Mouse (Mus musculus) kidney, adult 2 months (tissue): ENCODE measurements around the gene Olfr574.

Source experiments
- CTCF ChIP-seq: fragments of 200-500 bp; conservative IDR thresholded peaks from 2 replicates; pipeline ENCODE4 v1.5.1; 2011; ENCODE audit warnings: low read depth, mild to moderate bottlenecking, control low read depth, low read length, moderate library complexity, mixed read lengths; ENCODE audit not compliant: insufficient read depth, insufficient read length
- POLR2A ChIP-seq: fragments of 200-500 bp; IDR thresholded peaks from one replicate; pipeline ENCODE4 v1.6.1; 2011; ENCODE audit warnings: low read depth, low read length, control low read depth

- TF ChIP-seq CTCF (no peak), POLR2A (no peak)
Measured at GRCm38 (mm10) chr7:102975843-102976242, 27.6 kb downstream of the Olfr574 start, which contains the start of gene Olfr577.
